Mouse (Mus musculus) heart, adult 2 months (tissue): Measurements from ENCODE around the gene Klhl26. TPM values are rescaled to one million over a fixed set of nuclear protein-coding genes. Genes with fewer than 3 reads are reported as not detected.

Experiments used
- DNase-seq, 2 experiments: peaks; one replicate each; pipeline ENCODE4 v3.0.0; 2021
- H3K27ac ChIP-seq: fragments of 200-600 bp; 2 replicates; pipeline ENCODE4 v1.8.1; 2022
- H3K27me3 ChIP-seq: fragments of 200-500 bp; 2 replicates; pipeline ENCODE4 v1.6.1; 2012; ENCODE audit warnings: mild to moderate bottlenecking, low read length, inconsistent platforms, mixed read lengths; ENCODE audit not compliant: control insufficient read depth, insufficient read depth
- H3K36me3 ChIP-seq: fragments of 200-500 bp; 2 replicates; pipeline ENCODE4 v1.6.1; 2012; ENCODE audit warnings: low read length, inconsistent platforms; ENCODE audit not compliant: control insufficient read depth, insufficient read depth
- H3K4me1 ChIP-seq: fragments of 200-500 bp; 2 replicates; pipeline ENCODE4 v1.6.1; 2011; ENCODE audit warnings: low read length; ENCODE audit not compliant: control insufficient read depth, insufficient read depth
- H3K4me3 ChIP-seq: fragments of 200-600 bp; 2 replicates; pipeline ENCODE4 v1.8.1; 2022
- H3K79me2 ChIP-seq: fragments of 200-500 bp; replicated peaks from 2 replicates; pipeline ENCODE4 v1.6.1; 2012; ENCODE audit warnings: mild to moderate bottlenecking, inconsistent platforms, low read length, moderate library complexity, mixed read lengths; ENCODE audit not compliant: control insufficient read depth, insufficient read depth
- H3K9ac ChIP-seq: fragments of 200-500 bp; 2 replicates; pipeline ENCODE4 v1.6.1; 2012; ENCODE audit warnings: low read depth, mild to moderate bottlenecking, control low read depth, inconsistent platforms, low read length, mixed read lengths
- CTCF ChIP-seq: fragments of 200-600 bp; IDR thresholded peaks from 2 replicates; pipeline ENCODE4 v1.8.1; 2022; ENCODE audit warnings: antibody characterized with exemption, mild to moderate bottlenecking, moderate library complexity
- EP300 ChIP-seq: fragments of 200-500 bp; IDR thresholded peaks from 2 replicates; pipeline ENCODE4 v1.6.1; 2011; ENCODE audit warnings: low read depth, low read length, control low read depth; ENCODE audit not compliant: insufficient read depth
- POLR2A ChIP-seq: fragments of 200-500 bp; IDR thresholded peaks from 2 replicates; pipeline ENCODE4 v1.6.1; 2011; ENCODE audit warnings: mild to moderate bottlenecking, low read depth, low read length, control low read depth; ENCODE audit not compliant: insufficient read depth
- WGBS: fragments of 180-500 bp; shearing (Covaris S2); methylation state at CpG from one replicate; pipeline ENCODE4 v1.1.7; 2018; 5-methylcytosine and 5-hydroxymethylcytosine counted together
- intact Hi-C: fragments of 180-260 bp; cut with DNase I; formaldehyde crosslinking; loops from one replicate; pipeline ENCODE4 v1.15.1; 2025
- polyA plus RNA-seq: library from polyadenylated mRNA; depleted of rRNA; stranded (reverse); fragments of >200 nt; gene quantifications from 2 replicates; pipeline ENCODE4 v1.2.3, GENCODE M21; 2012
- total RNA-seq, 2 experiments: library from RNA; stranded (reverse); gene quantifications; 2 replicates each; pipeline ENCODE4 v1.2.3; 2021

Klhl26 gene
- total and polyA plus RNA-seq, 3 experiments = 8.1 to 18.8 (median 8.6) TPM

DNA sequence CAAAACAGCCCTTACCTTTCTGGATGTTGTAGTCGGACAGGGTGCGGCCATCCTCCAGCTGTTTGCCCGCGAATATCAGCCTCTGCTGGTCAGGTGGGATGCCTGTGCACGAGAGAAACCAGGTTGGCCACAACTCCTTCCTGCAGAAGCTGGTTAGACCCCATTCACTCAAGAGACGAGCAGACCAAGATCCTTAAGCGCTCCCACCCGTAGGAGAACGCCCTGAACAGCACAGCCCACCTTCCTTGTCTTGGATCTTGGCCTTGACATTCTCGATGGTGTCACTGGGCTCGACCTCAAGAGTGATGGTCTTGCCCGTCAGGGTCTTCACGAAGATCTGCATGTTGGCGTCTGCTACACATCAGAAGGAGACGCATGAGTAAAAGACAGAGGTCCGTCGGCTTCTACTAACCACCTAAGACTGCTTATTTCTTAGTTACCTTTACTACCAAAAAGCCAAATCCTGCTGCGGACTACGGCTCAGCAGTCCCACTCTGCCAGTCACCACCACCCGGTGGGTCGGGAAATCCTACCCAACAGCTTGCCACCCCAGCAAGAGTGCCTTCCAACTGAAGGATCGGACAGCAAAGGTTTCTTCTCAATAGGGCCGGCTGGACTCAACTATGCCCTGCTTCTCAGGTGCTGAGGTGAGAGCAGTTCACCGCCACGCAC lies 32.6 kb upstream of the Klhl26 start:
- 6% methylated on average over 25 of the region's 25 CpGs for WGBS
- peak overlapping the region; percentile 68 for H3K4me3 ChIP-seq
- peaks cover 15% of the 10 kb centered on the region for H3K4me1 ChIP-seq
- intact Hi-C loops = no loop called here
- DNase-seq = no peak
- peak overlapping the region; percentile 87 for H3K27ac ChIP-seq
- peaks cover 3% of the 10 kb centered on the region for H3K79me2 ChIP-seq
- TF ChIP-seq EP300 (no peak), POLR2A (0 out of 2 replicates have a peak, but pooled peaks have one; percentile 11), CTCF (no peak)
- H3K27me3 ChIP-seq = no peaks in the 10 kb centered on the region
- peak overlapping the region; percentile 85 for H3K9ac ChIP-seq
- H3K36me3 ChIP-seq = peaks cover 2% of the 10 kb centered on the region; the same call in 1 of the 2 replicates

DNA sequence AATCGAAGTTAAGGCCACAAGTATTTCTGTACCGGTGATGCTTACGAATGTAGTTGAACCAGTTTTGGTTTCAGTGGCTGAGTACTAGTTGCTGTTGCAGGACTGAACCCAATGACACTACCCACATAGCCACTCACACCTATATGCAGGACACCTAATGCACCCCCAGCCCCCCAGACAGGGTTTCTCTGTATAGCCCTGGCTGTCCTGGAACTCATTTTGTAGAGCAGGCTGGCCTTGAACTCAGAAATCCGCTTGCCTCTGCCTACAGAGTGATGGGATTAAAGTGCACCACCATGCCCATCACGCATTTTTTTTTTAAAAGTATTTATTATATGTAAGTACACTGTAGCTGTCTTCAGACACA lies 30.2 kb upstream of the Klhl26 start:
- Histone ChIP-seq H3K36me3 (peaks cover 2% of the 10 kb centered on the region; the same call in 1 of the 2 replicates), H3K27ac (no peak overlapping the region), H3K27me3 (no peaks in the 10 kb centered on the region), H3K4me3 (no peak overlapping the region), H3K9ac (no peak overlapping the region), H3K4me1 (peaks cover 15% of the 10 kb centered on the region), H3K79me2 (peaks cover 3% of the 10 kb centered on the region)
- WGBS = 75% methylated on average over 5 of the region's 5 CpGs
- intact Hi-C loops = loop anchor here (2.0 kb wide), 1 partner anchor 78 kb away; no protein-coding TSS in a partner anchor
- DNase-seq = no peak
- TF ChIP-seq CTCF (no peak), EP300 (no peak), POLR2A (no peak; the same call in 1 of the 2 replicates)

GRCm38 (mm10) chr8:70506328-70507026 lies 29.7 kb upstream of the Klhl26 start, which contains the start of gene Rex1bd:
Gene Rex1bd, minus strand, starts transcription at chr8:70506752.
- peaks cover 2% of the 10 kb centered on the region; the same call in 1 of the 2 replicates for H3K36me3 ChIP-seq
- TF ChIP-seq EP300 = 0 out of 2 replicates have a peak, but pooled peaks have one; percentile 51
- peak; percentile 47 for TF ChIP-seq POLR2A
- peak; percentile 82 for TF ChIP-seq CTCF
- whole genome bisulfite sequencing = 4% methylated on average over 40 of the region's 40 CpGs
- intact Hi-C loops = loop anchor here (2.0 kb wide), 1 partner anchor 78 kb away; no protein-coding TSS in a partner anchor
- H3K27me3 ChIP-seq = no peaks in the 10 kb centered on the region
- peak within 1 kb of the TSS; percentile 94 for H3K9ac ChIP-seq
- peak; percentile 96 for DNase-seq
- peak within 1 kb of the TSS; percentile 75 for H3K4me3 ChIP-seq
- peak within 1 kb of the TSS; percentile 94 for H3K27ac ChIP-seq
- H3K4me1 ChIP-seq = peaks cover 15% of the 10 kb centered on the region
- peaks cover 3% of the 10 kb centered on the region for H3K79me2 ChIP-seq

- TF ChIP-seq POLR2A (no peak), EP300 (0 out of 2 replicates have a peak, but pooled peaks have one; percentile 21)
- intact Hi-C loops = loop anchor here (2.0 kb wide), 1 partner anchor 79 kb away; no protein-coding TSS in a partner anchor
- peak overlapping the region; percentile 75 for H3K4me3 ChIP-seq
- peaks cover 3% of the 10 kb centered on the region for H3K79me2 ChIP-seq
- H3K9ac ChIP-seq = peak overlapping the region; percentile 34
- H3K4me1 ChIP-seq = peaks cover 15% of the 10 kb centered on the region
- H3K27ac ChIP-seq = peak overlapping the region; percentile 94
- H3K36me3 ChIP-seq = peaks cover 2% of the 10 kb centered on the region; the same call in 1 of the 2 replicates
- H3K27me3 ChIP-seq = no peaks in the 10 kb centered on the region
- DNase-seq = no peak
- 32% methylated on average over 32 of the region's 32 CpGs for WGBS
These were observed 29.0 kb upstream of the Klhl26 start for GRCm38 (mm10) chr8:70505698-70506327.

- no peak overlapping the region; the same call in 1 of the 2 replicates for H3K27ac ChIP-seq
- H3K4me3 ChIP-seq = no peak overlapping the region
- TF ChIP-seq EP300 (0 out of 2 replicates have a peak, but pooled peaks have one; percentile 19), POLR2A (no peak), CTCF (peak; percentile 96)
- peaks cover 1% of the 10 kb centered on the region; the same call in 1 of the 2 replicates for H3K27me3 ChIP-seq
- DNase-seq = peak; percentile 59 to 73
- peaks cover 3% of the 10 kb centered on the region for H3K79me2 ChIP-seq
- peaks cover 15% of the 10 kb centered on the region for H3K4me1 ChIP-seq
- intact Hi-C loops = no loop called here
- peaks cover 2% of the 10 kb centered on the region; the same call in 1 of the 2 replicates for H3K36me3 ChIP-seq
- WGBS = 87% methylated on average over 3 of the region's 3 CpGs
- H3K9ac ChIP-seq = no peak overlapping the region
These were observed 28.1 kb upstream of the Klhl26 start for GRCm38 (mm10) chr8:70504851-70505250.
